Mouse (Mus musculus): ENCODE results near the gene Csrnp1.

DNA sequence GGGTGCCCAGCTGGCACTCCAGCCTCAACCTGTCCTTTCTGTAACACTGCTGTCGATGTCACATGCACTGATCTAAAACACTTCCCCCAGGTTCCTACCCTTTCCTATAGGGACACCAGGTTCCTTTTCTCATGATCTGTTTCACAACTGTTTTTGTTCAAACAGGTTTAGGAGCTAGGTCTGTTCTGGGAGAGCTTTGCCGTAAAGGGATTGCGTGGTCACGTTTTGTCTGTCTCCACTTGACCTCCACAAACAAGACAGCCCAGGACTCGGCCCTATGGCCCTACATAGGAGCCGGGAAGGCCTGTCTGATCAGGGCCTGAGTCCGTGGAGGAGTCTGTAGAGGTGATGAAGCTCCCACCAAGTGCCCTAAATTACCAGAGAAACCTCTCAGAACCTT, 14.6 kb downstream of the Csrnp1 start:
- TF ChIP-seq CTCF (IDR thresholded peaks at IDR 0.05; ENCODE audit: low read depth, low read length), result no peak
- TF ChIP-seq TAL1 (conservative IDR thresholded peaks at IDR 0.05; ENCODE audit: low read depth, low read length), result no peak
